Comparison of ENCODE assay signal across 20 mouse cellular contexts in the genomic region with DNA sequence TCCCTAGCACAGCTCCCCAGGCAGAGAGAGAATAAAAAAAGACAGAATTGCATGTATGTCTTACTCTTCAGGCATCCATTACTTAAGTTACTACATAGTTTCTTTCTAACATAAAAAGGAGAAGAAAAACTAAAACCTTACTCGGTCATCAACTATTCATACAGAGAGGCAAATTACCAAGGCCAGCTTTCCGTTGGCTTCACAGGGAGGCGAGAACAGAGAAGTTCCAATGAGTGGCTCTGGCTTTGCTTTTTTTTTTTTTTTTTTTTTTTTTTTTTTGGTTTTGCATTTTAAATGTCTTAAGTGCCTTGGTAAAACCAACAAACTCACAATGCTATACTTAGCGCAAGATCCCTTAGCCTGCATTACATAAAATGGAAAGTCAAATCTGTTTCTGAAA. TPM values are rescaled to one million over a fixed set of nuclear protein-coding genes. Genes with fewer than 3 reads are reported as not detected.
DNase-seq lines count a peak whose midpoint lies in the region; ATAC-seq and TF ChIP-seq lines count a peak whose summit lies in the region.
"Had no signal": no experiment of that assay in that cellular context is flagged by ENCODE, and none has a peak within 500 bp of the region (broad histone marks: within the 10 kb centered on the region; RNA-seq: fewer than 3 reads in every experiment).

No protein-coding gene starts in this region.

- peak overlapping the region; percentile 61 for H3K27ac ChIP-seq in left cerebral cortex, adult 2 months
- H3K27ac ChIP-seq: embryonic facial prominence, embryonic 13.5 days; forebrain, embryonic 12.5 days; heart, embryonic 13.5 days; hindbrain, postnatal 0 days had no signal

- ATAC-seq in monocyte, adult 5-6 weeks (replicated peaks; ENCODE audit: insufficient number of reproducible peaks, low FRiP score, low TSS enrichment, poor library complexity, severe bottlenecking) = 0 out of 2 replicates have a peak, but pooled peaks have one; percentile 35
- ATAC-seq: forebrain, embryonic 16.5 days; hindbrain, postnatal 0 days had no signal

- no peak overlapping the region for H3K4me3 ChIP-seq in left cerebral cortex, adult 2 months
- H3K4me3 ChIP-seq: embryonic facial prominence, embryonic 13.5 days; forebrain, embryonic 12.5 days; heart, embryonic 13.5 days had no signal

- TF ChIP-seq CTCF in left cerebral cortex, adult 2 months (IDR thresholded peaks at IDR 0.05) = no peak

- no peak for DNase-seq in left cerebral cortex, adult 2 months (ENCODE audit: extremely low spot score in 1 of 2, low spot score in 2 of 2)
- DNase-seq in left cerebral cortex, postnatal 36 days (ENCODE audit: low spot score in 2 of 2) = no peak
- peak; percentile 64 to 66 for DNase-seq in spleen, postnatal 36 days (ENCODE audit: low spot score in 2 of 2)
- no peak for DNase-seq in spleen, postnatal 4 days (ENCODE audit: low spot score in 2 of 2)
- DNase-seq in adrenal gland, adult 2 months = no peak
- no peak for DNase-seq in layer of hippocampus, adult 9-11 months
- no peak for DNase-seq in kidney, postnatal 14 days
- DNase-seq: adrenal gland, postnatal 14 days; cerebellum, adult 18-20 months; cerebellum, adult 9-11 months; cerebellum, postnatal 36 days; gastrocnemius, postnatal 36 days; heart, adult 11 months; heart, postnatal 36 days had no signal

- intact Hi-C loops in left cerebral cortex, adult 2 months (cut with DNase I) = no loop called here
- intact Hi-C loops in left cerebral cortex, postnatal 36 days (cut with DNase I) = no loop called here

RNA-seq across cellular contexts. Expression of gene Pacs1, which starts 40.2 kb away (rescaled TPM):
- 10 to 100 TPM; 57.5 to 61.2 TPM for total RNA-seq in left cerebral cortex, adult 2 months (2021)
- 10 to 100 TPM; 62.0 to 63.1 TPM for total RNA-seq in left cerebral cortex, postnatal 36 days (2021)
- 11.1 to 32.0 TPM (median 19.2 TPM) in 3 replicates for total RNA-seq in monocyte, adult 5-6 weeks (2017)
- total RNA-seq in adrenal gland, adult 2 months (2021) = 10 to 100 TPM; 18.4 to 18.9 TPM
- 34.1 and 39.9 TPM in 2 replicates for polyA plus RNA-seq in adrenal gland, adult 2 months (2012; rRNA removed)

Comparison
In these comparisons a context has a peak if more than half of its experiments do, and no peak if none do; other contexts are left out.
1. DNase-seq: peak in spleen, postnatal 36 days (2 of 2); none in left cerebral cortex, adult 2 months (0 of 2), left cerebral cortex, postnatal 36 days (0 of 2), spleen, postnatal 4 days (0 of 2), adrenal gland, adult 2 months (single experiment), layer of hippocampus, adult 9-11 months (single experiment) and kidney, postnatal 14 days (single experiment).